Mouse (Mus musculus): ENCODE results near the gene Fam118b. TPM values are rescaled to one million over a fixed set of nuclear protein-coding genes. Genes with fewer than 3 reads are reported as not detected.

Fam118b gene
- total and polyA plus RNA-seq, 3 experiments, result 23.4 to 30.9 TPM; not detected in 1

DNA sequence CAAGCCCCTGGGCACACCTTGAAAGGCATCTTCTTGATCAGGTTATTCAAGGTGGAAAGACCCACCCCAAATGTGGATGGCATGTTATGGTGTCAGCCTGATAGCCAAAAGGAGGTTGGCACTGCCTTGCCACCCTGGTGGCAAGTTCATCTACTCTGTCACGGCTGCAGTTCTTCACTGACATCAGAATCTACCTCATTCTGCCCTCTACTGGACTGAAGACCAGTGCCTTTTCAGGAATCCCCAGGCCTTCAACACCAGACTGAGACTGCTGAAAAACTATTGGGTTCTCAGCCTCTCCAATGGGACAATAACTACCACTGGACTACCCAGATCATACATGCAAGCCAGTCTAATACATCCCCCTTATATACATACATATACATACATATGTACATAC, 27.9 kb downstream of the Fam118b start:
- TF ChIP-seq SMC3 (IDR thresholded peaks at IDR 0.05; ENCODE audit: low read depth, low read length) (peak; percentile 24), CTCF (IDR thresholded peaks at IDR 0.05 in 2 of 3, conservative IDR thresholded peaks at IDR 0.05 in 1 of 3; ENCODE audit: control insufficient read depth in 1 of 3, insufficient read depth in 1 of 3, low read depth in 2 of 3, low read length in 3 of 3, poor library complexity in 1 of 3, severe bottlenecking in 1 of 3) (peak in 1 of 3 experiments; percentile 15; a peak in 1 of 6 replicates), MXI1 (IDR thresholded peaks at IDR 0.05; ENCODE audit: low read depth, low read length) (no peak), ZMIZ1 (IDR thresholded peaks at IDR 0.05; ENCODE audit: low read depth, low read length) (no peak), MAFK (IDR thresholded peaks at IDR 0.05; ENCODE audit: borderline replicate concordance, low read depth, low read length) (no peak), ELF1 (IDR thresholded peaks at IDR 0.05; ENCODE audit: low read depth, low read length) (no peak), BHLHE40 (IDR thresholded peaks at IDR 0.05; ENCODE audit: borderline replicate concordance, low read depth, low read length) (no peak), E2F4 (IDR thresholded peaks at IDR 0.05; ENCODE audit: borderline replicate concordance, low read depth, low read length) (no peak), MAZ (IDR thresholded peaks at IDR 0.05; ENCODE audit: low read depth, low read length) (no peak), NELFE (IDR thresholded peaks at IDR 0.05; ENCODE audit: low read depth, low read length) (no peak)
- Histone ChIP-seq H3K4me1 (ENCODE audit: control insufficient read depth in 1 of 2, insufficient read depth in 2 of 2, low read length in 2 of 2) (no peaks in the 10 kb centered on the region), H3K36me3 (ENCODE audit: control insufficient read depth in 1 of 2, insufficient read depth in 2 of 2, low read length in 2 of 2) (no peaks in the 10 kb centered on the region; a peak in 1 of 4 replicates), H3K27ac (ENCODE audit: control insufficient read depth, low read depth, low read length) (no peak overlapping the region), H3K9ac (ENCODE audit: control insufficient read depth, low read depth, low read length, poor library complexity, severe bottlenecking) (no peak overlapping the region), H3K27me3 (ENCODE audit: control insufficient read depth in 1 of 2, insufficient read depth in 2 of 2, low read length in 2 of 2) (no peaks in the 10 kb centered on the region), H3K79me2 (ENCODE audit: control insufficient read depth, insufficient read depth, low read length, poor library complexity) (no peaks in the 10 kb centered on the region), H3K4me3 (ENCODE audit: control insufficient read depth in 1 of 2, insufficient read depth in 1 of 2, low read depth in 2 of 2, low read length in 2 of 2) (no peak overlapping the region), H3K9me3 (replicated peaks; ENCODE audit: insufficient read depth, low read length) (no peaks in the 10 kb centered on the region)
- no peak for DNase-seq (ENCODE audit: low read depth, low spot score)

DNA sequence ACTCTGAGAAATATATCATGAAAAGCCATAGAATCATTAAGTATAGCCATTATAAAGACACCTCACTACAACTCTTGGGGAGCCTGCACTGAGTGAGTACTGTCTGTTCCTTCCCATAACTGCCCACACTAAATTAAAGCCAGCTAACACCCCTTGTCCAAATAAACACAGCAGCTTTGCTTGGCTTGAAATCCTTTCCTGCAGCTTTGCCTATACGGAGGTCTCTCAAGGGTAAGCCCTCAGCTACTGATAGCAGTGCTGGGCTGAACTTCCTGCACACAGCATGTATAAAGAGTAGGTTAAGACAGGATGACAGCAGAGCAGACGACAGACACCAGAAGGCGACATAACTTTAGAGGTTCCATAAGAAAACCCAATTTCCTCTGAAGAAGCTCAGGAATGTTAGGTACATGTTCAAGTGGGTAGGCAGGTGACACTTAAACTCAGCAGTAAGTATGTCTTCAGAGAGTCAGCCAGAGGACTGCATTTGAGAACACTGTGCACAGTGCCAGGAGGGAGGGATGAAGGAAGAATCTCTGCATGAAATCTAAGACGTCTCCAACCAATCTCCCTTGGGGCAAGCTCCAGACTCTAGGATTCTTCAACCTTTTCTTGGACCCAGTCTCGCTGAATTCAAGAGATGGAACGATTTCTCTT, 28.6 kb downstream of the Fam118b start:
- H3K79me2 ChIP-seq (ENCODE audit: control insufficient read depth, insufficient read depth, low read length, poor library complexity), result no peaks in the 10 kb centered on the region
- no peak overlapping the region for H3K9ac ChIP-seq (ENCODE audit: control insufficient read depth, low read depth, low read length, poor library complexity, severe bottlenecking)
- no peak for DNase-seq (ENCODE audit: low read depth, low spot score)
- H3K27me3 ChIP-seq (ENCODE audit: control insufficient read depth in 1 of 2, insufficient read depth in 2 of 2, low read length in 2 of 2), result no peaks in the 10 kb centered on the region
- H3K4me1 ChIP-seq (ENCODE audit: control insufficient read depth in 1 of 2, insufficient read depth in 2 of 2, low read length in 2 of 2), result no peaks in the 10 kb centered on the region
- no peak for TF ChIP-seq SIN3A (IDR thresholded peaks at IDR 0.05; ENCODE audit: low read length)
- TF ChIP-seq RCOR1 (IDR thresholded peaks at IDR 0.05; ENCODE audit: low read depth, low read length), result no peak
- TF ChIP-seq POLR2AphosphoS5 (IDR thresholded peaks at IDR 0.05; ENCODE audit: borderline replicate concordance, low read depth, low read length), result no peak
- no peak for TF ChIP-seq USF1 (IDR thresholded peaks at IDR 0.05; ENCODE audit: low read depth, low read length)
- TF ChIP-seq NRF1 (IDR thresholded peaks at IDR 0.05; ENCODE audit: insufficient read depth, low read depth, low read length, poor library complexity, severe bottlenecking), result no peak
- no peak for TF ChIP-seq UBTF (IDR thresholded peaks at IDR 0.05; ENCODE audit: borderline replicate concordance, insufficient read depth, low read depth, low read length)
- TF ChIP-seq CHD1 (IDR thresholded peaks at IDR 0.05; ENCODE audit: low read depth, low read length), result no peak
- no peak for TF ChIP-seq CHD2 (IDR thresholded peaks at IDR 0.05; ENCODE audit: low read length)
- TF ChIP-seq GATA1 (IDR thresholded peaks at IDR 0.05; ENCODE audit: low read depth, low read length), result no peak
- TF ChIP-seq ZKSCAN1 (IDR thresholded peaks at IDR 0.05; ENCODE audit: low read depth, low read length), result no peak
- no peak for TF ChIP-seq TAL1 (IDR thresholded peaks at IDR 0.05; ENCODE audit: low read length)
- TF ChIP-seq JUND (IDR thresholded peaks at IDR 0.05; ENCODE audit: low read depth, low read length), result no peak
- no peak for TF ChIP-seq MAX (IDR thresholded peaks at IDR 0.05; ENCODE audit: low read length)
- TF ChIP-seq CTCF (IDR thresholded peaks at IDR 0.05 in 2 of 3, conservative IDR thresholded peaks at IDR 0.05 in 1 of 3; ENCODE audit: control insufficient read depth in 1 of 3, insufficient read depth in 1 of 3, low read depth in 2 of 3, low read length in 3 of 3, poor library complexity in 1 of 3, severe bottlenecking in 1 of 3), result no peak
- TF ChIP-seq ZC3H11A (IDR thresholded peaks at IDR 0.05; ENCODE audit: low read depth, low read length), result no peak
- no peak for TF ChIP-seq MEF2A (IDR thresholded peaks at IDR 0.05; ENCODE audit: extremely low read depth, insufficient replicate concordance, low read depth, low read length, poor library complexity, severe bottlenecking)
- H3K36me3 ChIP-seq (ENCODE audit: control insufficient read depth in 1 of 2, insufficient read depth in 2 of 2, low read length in 2 of 2), result peaks cover 0 to 2% of the 10 kb centered on the region in 2 experiments; a peak in 2 of 4 replicates
- no peak overlapping the region for H3K27ac ChIP-seq (ENCODE audit: control insufficient read depth, low read depth, low read length)
- H3K9me3 ChIP-seq (replicated peaks; ENCODE audit: insufficient read depth, low read length), result no peaks in the 10 kb centered on the region
- no peak overlapping the region for H3K4me3 ChIP-seq (ENCODE audit: control insufficient read depth in 1 of 2, insufficient read depth in 1 of 2, low read depth in 2 of 2, low read length in 2 of 2)
